Mouse (Mus musculus): ENCODE measurements around the gene Col5a2. TPM values are rescaled to one million over a fixed set of nuclear protein-coding genes. Genes with fewer than 3 reads are reported as not detected.
"Not testable (repeated sequence)": the region's sequence is repeated elsewhere in the genome, so short reads cannot be mapped to it uniquely, and the experiment has no call there.

Gene Col5a2
- total RNA-seq (2022): 10 to 100 TPM in 1 of 4 experiments, 1 to 10 TPM in 3; 3.8 to 13.4 (median 5.8) TPM

DNA sequence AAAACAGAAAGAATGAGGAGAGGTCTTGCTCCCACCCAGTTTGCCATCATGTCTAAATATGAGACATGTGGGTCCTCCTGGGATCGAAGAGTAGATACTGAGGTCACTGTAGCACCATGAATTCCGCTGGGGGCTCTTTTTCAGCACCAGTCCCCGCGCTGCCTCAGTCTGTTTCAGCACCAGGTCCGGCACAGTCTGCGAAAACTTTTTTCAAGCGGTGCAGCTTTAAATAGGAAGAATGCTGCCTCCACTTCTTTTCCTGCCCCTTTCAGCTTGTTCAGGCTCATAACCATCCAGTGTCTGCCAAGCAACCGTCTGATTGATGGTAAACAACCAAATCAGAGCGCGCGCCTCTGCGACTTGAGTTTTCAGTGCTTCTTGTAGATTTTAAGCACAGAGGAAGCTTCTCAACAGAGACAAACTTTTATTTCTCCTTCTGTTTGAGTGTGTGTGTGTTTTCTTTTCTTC lies at the start of gene Col5a2:
Gene Col5a2, minus strand, starts transcription at position 418 of the 468 bp plus-strand sequence.
- peak; percentile 17 for DNase-seq

DNA sequence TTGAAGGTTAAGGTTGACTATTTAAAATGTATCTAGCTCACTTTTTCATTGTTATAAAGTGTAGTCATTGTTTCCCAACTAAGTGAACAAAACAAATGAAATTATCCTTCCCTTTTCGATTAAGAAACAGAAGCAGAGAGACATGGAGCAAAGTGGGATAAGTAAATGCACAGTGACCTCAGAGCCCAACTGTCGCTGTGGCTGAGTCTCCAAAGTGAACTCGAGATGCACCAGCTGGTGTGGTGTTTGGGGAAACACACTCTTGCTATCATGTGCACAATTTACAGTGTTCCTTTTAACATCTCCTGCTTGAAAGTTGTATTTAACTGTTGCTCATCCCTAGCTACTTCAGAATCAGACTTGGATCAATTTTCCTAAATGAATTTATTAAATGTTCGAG lies 47.4 kb upstream of the Col5a2 start:
- no peak for DNase-seq

- DNase-seq: no peak
These were observed 38.8 kb upstream of the Col5a2 start for GRCm38 (mm10) chr1:45541888-45542287.

DNA sequence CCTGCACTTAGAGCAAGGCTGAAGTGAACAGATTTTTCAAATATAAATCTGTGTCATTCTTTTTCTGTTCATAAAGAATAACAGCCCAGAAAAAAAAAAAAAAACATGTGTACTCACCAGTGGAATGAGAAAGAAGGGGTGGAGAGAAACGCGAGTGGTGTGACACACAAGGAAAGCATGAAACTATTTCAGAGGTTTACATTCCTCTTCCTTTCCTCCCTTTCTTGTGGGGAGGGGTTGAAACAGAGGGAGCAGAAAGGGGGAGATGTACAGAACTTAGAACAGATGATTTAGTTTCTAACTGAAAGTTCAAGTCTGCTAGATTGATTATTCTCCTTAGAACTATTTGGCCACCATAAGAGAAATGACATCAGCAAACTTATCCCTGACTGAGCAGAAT lies 38.1 kb upstream of the Col5a2 start:
- no peak for DNase-seq

GRCm38 (mm10) chr1:45531486-45531885 lies 28.4 kb upstream of the Col5a2 start:
- DNase-seq: no peak

DNA sequence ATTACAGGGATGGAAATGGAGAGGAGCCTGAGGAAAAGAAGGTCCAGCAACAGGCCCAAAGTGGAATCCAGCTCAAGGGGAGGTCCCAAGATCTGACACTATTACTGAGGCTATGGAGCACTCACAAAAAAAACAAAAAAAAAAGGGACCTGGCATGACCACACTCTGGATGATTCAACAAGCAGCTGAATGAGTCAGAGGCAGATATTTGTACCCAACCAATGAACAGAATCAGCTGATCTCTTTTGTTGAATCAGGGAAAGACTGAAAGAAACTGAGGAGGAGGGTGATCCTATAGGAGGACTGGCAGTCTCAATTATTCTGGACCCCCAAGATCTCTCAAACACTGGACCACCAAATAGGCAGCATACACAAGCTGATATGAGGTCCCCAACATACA lies 24.4 kb upstream of the Col5a2 start:
- DNase-seq: not testable (repeated sequence)

- no peak for DNase-seq
These were observed 20.5 kb upstream of the Col5a2 start for GRCm38 (mm10) chr1:45523601-45524000.

GRCm38 (mm10) chr1:45521486-45521885 lies 18.4 kb upstream of the Col5a2 start:
- DNase-seq: no peak

GRCm38 (mm10) chr1:45502241-45502741 lies 791 bp downstream of the Col5a2 start:
- DNase-seq: no peak

DNA sequence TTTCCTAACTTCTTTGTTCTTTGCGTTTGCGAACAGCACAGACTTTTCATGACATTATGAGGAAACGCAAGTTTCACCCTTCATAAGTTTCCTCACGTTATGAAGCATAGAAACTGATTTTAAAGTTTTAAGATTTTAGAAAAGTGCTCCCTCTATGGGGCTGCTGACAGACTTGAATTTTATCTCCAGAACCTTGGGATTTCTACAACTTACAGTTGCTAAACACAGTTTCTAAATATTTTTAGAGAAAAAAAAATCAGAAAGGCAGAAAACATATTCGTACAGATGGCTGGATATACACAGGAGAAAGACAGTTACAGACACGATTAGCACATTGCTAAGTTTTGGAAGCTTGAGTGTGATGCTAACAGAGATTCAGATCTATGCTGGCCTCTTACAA lies 1.6 kb downstream of the Col5a2 start:
- no peak for DNase-seq

DNA sequence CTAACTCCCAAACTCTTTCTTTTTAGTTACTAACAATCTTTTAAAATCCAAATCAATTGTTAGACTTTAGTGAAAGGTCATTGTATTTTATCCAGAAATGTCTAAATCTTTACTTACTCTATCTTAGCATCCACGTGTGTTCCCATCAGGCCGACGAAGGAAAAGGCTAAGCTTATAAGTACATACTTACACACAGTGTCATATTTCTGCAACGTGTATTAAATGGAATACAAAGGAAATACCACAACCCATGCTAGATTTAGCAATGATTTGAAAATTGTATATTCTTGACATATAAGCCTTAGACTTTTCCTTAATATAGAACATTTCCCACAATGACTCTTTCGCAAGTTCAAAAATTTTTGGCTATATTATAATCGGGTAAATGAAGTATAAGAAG lies 2.6 kb downstream of the Col5a2 start:
- no peak for DNase-seq

DNA sequence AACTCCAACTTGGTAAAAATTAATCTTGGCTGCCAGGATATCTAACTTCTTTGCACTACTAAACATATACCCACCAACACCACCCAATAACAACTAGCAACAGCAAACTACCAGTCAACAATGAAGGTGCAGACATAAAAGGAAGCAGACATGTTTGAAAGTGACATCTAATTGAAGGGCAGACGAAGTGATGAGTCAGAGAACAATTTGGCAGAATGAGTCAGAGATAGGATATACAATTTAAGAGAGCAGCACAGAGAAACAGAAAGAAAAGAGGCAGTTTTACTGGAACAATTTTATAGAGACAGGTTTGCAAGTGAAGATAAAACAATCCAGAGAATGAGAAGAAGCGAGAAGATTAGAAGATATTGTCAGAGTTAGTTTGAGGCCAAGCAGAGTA lies 8.1 kb downstream of the Col5a2 start:
- no peak for DNase-seq

DNA sequence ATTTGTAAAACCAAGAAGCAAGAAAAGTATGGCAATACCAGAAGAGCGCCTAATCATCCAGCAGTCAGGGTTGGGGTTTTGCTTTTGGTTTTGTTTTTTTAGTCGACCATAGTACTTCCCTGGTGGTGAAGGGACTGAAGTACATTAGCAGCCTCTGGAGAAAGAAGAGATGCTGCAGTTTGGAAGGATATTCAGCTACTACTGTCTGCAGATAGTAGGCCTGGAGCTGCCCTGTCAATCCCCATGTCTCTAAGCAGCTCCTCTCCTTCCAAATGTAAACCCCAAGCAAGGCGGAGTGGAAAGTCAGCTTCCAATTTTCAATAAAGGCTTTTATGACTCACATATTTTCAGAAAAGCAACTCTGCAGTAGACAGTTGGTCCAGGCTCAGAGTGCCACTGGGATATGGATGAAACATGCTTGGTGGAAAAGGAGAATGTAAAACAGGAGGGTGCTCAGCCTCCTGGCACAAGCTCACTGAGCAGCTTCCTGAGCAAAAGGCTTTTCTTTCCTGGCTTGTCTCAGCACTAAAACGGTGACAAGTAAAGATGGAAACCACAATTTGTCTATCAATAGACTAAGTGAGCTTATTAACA lies 10.9 kb downstream of the Col5a2 start:
- no peak for DNase-seq

- DNase-seq: no peak
These were observed 12.6 kb downstream of the Col5a2 start for GRCm38 (mm10) chr1:45490451-45490850.

- DNase-seq: no peak
These were observed 14.8 kb downstream of the Col5a2 start for GRCm38 (mm10) chr1:45488291-45488690.

DNA sequence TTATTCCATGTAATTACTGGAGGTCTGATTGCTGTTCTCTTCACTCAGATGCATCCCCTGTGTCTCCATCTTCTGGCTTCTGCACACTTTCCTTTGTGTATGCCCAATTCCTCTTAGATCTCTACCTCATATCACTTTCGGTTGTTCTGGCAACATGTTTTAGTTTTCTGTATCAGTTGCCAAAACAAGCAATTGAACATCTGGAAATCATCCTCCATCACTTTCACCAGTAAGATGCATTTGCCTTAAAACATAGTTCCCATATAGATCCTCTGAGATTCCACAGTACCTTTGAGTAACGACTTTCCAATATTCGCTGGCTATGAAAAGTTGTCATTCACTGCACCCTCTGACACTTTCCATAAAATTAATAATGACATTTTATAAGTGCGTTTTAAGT lies 20.1 kb downstream of the Col5a2 start:
- no peak for DNase-seq

DNA sequence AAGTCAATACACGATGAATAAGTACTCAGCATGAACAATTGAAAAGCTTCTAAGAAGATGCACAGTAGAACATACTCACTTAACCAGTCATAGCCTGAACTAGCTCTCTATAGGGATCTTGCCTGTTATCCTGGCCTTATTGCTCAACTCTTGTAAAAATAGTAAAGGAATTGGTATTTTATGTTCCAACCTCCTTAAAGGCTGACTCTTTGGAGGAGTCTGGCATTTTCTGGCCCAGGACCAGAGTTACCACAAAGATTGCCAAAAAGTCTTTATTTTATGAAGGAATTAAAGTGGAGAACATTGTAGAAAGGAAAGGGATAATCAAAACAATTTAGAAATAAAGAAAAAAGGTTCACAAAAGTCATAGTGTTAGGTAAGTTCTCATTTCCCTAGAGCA lies 21.2 kb downstream of the Col5a2 start:
- no peak for DNase-seq

DNA sequence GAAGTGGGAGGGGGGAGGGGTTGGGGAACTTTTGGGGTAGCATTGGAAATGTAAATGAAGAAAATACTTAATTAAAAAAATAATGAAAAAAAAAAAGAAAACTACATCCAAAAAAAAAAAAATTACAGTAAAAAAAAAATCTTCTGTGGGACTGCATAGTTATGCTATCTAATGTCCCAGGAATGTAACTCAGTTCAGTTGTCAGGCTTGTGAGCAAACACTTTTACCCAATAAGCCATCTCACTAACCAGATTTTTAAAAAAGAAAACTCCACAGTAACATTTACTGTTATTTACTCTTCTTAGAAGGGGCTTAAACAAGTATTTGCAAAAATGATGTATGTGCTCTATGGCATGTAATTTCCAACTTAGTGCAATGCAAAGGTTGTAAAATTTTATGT lies 24.0 kb downstream of the Col5a2 start:
- DNase-seq: no peak

DNA sequence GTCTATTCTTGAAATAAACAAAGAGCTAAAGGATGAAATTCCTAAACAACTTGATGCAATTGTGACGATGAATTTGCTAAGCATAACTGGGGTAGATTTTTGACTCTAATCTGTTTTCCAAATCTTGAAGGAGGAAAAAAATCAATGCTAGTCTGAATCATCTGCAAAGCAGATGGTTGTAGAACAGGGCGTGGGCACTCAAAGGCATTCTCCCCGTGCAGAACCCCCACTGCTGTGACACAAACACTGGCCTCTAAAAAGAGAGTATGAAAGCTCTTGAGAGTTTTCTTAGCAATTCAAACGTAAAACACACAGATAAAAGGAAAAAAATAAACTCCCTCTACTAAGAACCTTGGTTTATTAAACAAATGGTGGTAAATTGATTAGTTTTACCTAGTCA lies 30.3 kb downstream of the Col5a2 start:
- no peak for DNase-seq

GRCm38 (mm10) chr1:45460767-45461166 lies 42.3 kb downstream of the Col5a2 start:
- no peak for DNase-seq

DNA sequence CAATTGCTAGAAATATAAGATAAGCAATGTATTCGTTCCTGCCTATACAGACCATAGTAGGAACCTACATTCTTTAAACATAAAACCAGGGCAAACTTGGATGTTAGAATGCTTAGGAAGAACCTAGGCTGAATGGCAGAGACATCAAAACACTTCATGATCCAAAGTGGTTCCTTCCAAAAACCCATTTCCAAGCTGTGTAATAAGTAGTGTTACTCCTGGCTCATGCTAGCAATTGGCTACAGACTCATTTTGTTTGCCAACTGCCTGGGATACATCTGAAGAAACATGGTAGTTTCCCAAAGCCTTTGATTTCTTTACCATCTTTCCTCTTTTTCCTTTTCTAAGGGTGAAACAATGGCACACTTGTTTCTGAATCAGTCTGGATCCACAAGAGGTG lies 47.3 kb downstream of the Col5a2 start:
- no peak for DNase-seq

- DNase-seq: no peak
These were observed 54.2 kb downstream of the Col5a2 start for GRCm38 (mm10) chr1:45448856-45449255.

DNA sequence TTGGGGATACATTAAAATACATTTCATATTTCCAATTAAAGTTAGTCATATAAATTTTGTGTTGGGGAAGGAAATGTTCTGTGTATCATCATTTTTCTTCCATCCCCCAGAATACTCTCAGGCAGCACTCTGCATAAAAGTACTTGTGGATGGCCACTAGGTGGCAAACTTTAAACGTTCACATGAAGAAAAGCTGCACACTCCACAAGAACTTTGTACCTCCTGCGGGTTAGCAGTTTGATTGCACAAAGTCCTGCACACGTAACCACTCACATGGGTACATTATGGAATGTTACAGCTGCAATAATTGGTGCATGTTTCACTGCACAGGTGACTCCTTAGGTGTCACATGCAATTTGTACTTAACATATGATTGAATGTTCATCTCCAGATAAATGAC lies 71.2 kb downstream of the Col5a2 start:
- DNase-seq: no peak

- peak; percentile 11 for DNase-seq
These were observed 72.6 kb downstream of the Col5a2 start for GRCm38 (mm10) chr1:45430520-45430919.

- peak; percentile 9 for DNase-seq
These were observed 73.9 kb downstream of the Col5a2 start for GRCm38 (mm10) chr1:45429145-45429544.

Measured in adrenal gland, adult 8-10 months (tissue).